Mouse (Mus musculus): ENCODE results near the gene Ets2. TPM values are rescaled to one million over a fixed set of nuclear protein-coding genes. Genes with fewer than 3 reads are reported as not detected.
A peak's percentile ranks its signal among the peaks of the same experiment; 100 is the strongest.

The Ets2 gene
- polyA plus RNA-seq, 1 experiment from 2014 or later: 20.9 TPM

DNA sequence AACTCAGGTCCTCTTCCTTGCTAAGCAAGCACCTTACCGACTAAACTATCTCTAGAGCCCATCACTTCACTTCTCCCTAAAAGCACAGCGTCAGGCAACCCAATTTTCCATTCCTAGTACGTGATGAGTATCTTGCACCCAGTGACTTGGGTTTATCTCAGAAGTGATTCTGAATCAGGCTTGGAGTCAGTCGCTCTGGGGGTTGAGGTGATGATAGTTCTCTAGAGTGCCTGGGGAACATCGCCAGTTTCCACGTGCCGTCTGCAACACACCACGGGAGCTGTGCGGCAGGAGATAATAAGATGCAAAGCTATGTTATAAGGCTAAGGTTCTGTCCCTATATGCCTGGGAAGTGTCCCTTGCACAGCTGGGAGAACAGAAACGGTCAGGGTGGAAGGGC is 35.6 kb upstream of the Ets2 start:
- Histone ChIP-seq H3K36me3 (ENCODE audit: control insufficient read depth, insufficient read depth) (no peaks in the 10 kb centered on the region), H3K27ac (ENCODE audit: low read length) (no peak overlapping the region), H3K4me1 (replicated peaks; ENCODE audit: control insufficient read depth, insufficient read depth, low read length) (peaks cover 15% of the 10 kb centered on the region), H3K27me3 (replicated peaks; ENCODE audit: control insufficient read depth, insufficient read depth, low read length) (no peaks in the 10 kb centered on the region), H3K9ac (replicated peaks; ENCODE audit: low read depth, low read length) (no peak overlapping the region), H3K4me2 (ENCODE audit: low read length) (no peak overlapping the region), H3K9me3 (ENCODE audit: control insufficient read depth, low read length) (no peaks in the 10 kb centered on the region), H3K4me3 (replicated peaks; ENCODE audit: low read length) (no peak overlapping the region)
- 90% methylated on average over 10 of the region's 10 CpGs for WGBS
- no peak for ATAC-seq

GRCm38 (mm10) chr16:95667395-95668150 is 34.3 kb upstream of the Ets2 start:
- 54% methylated on average over 11 of the region's 11 CpGs for WGBS
- ATAC-seq: no peak
- no peak overlapping the region for H3K4me2 ChIP-seq (ENCODE audit: low read length)
- H3K27me3 ChIP-seq (replicated peaks; ENCODE audit: control insufficient read depth, insufficient read depth, low read length): no peaks in the 10 kb centered on the region
- H3K4me1 ChIP-seq (replicated peaks; ENCODE audit: control insufficient read depth, insufficient read depth, low read length): peaks cover 15% of the 10 kb centered on the region
- H3K9ac ChIP-seq (replicated peaks; ENCODE audit: low read depth, low read length): no peak overlapping the region
- no peak overlapping the region for H3K4me3 ChIP-seq (replicated peaks; ENCODE audit: low read length)
- H3K9me3 ChIP-seq (ENCODE audit: control insufficient read depth, low read length): no peaks in the 10 kb centered on the region
- no peaks in the 10 kb centered on the region for H3K36me3 ChIP-seq (ENCODE audit: control insufficient read depth, insufficient read depth)
- no peak overlapping the region for H3K27ac ChIP-seq (ENCODE audit: low read length)

DNA sequence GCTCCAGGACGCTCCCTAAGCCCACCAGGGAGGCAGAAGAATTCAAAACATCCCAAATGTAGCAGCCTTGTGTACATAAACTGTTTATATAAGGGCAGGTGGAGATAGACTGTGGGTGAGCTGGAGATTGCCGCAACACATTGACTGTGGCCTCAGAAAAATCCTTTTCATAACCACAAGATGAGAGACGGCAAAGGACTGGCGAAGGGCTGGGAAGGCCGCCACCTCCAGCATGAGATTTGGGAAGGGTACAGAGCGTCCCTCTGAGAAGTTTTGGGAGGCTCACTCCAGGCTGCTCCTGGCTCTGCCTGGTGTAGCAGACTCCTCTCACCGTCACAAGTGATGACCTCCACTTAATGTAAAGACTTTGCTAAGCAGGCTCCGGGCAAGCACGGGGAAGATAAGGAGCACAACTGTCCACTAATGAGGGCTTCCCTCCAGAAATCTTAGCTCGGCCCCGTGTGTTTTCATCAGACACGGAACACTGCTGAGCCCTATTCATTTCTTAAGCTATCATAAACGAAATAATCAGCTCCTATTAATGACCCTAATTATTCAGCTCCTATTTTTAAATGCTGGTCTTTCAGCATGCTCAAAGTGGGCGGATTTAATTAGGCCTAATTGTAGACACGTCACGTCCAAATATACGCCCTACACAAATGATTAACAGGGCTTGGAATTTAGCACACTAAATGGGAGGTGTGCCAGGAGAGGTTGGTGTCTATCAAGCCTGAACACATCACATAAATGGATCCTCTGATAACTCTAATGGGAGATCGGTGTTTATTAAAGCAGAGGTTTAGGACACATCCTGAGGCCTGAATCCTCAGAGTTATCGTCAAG is 33.5 kb upstream of the Ets2 start:
- WGBS: 14% methylated on average over 19 of the region's 19 CpGs
- Histone ChIP-seq H3K4me3 (replicated peaks; ENCODE audit: low read length) (no peak overlapping the region), H3K27me3 (replicated peaks; ENCODE audit: control insufficient read depth, insufficient read depth, low read length) (no peaks in the 10 kb centered on the region), H3K36me3 (ENCODE audit: control insufficient read depth, insufficient read depth) (no peaks in the 10 kb centered on the region), H3K27ac (ENCODE audit: low read length) (no peak overlapping the region), H3K9ac (replicated peaks; ENCODE audit: low read depth, low read length) (0 out of 2 replicates have a peak overlapping the region, but pooled peaks have one; percentile 9), H3K4me2 (ENCODE audit: low read length) (no peak overlapping the region), H3K9me3 (ENCODE audit: control insufficient read depth, low read length) (no peaks in the 10 kb centered on the region), H3K4me1 (replicated peaks; ENCODE audit: control insufficient read depth, insufficient read depth, low read length) (peaks cover 15% of the 10 kb centered on the region)
- peak; percentile 83 for ATAC-seq

DNA sequence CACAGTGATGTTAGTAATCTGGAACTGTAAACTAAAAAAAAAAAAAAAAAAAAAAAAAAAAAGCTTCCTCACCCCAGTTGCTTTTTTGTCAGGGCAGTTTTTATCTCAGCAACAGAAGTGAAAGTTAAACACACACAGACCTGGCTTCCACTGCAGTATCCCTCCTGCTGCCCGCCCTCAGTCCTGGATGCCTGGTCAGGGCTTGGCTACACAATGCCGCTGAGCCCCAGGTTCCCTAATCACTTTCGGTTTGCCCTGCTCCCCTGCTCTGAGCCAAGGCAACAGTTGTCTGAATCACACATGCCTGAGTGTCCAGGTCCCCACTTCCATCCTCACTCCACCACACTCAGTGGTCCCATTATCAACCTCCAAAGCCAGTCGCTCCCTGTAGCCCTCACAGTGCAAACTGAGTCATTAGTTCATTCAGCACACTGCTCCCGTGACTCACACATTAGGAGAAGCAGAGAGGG is 27.4 kb upstream of the Ets2 start:
- no peak overlapping the region for H3K27ac ChIP-seq (ENCODE audit: low read length)
- H3K36me3 ChIP-seq (ENCODE audit: control insufficient read depth, insufficient read depth): no peaks in the 10 kb centered on the region
- no peak overlapping the region for H3K9ac ChIP-seq (replicated peaks; ENCODE audit: low read depth, low read length)
- H3K9me3 ChIP-seq (ENCODE audit: control insufficient read depth, low read length): no peaks in the 10 kb centered on the region
- no peaks in the 10 kb centered on the region for H3K4me1 ChIP-seq (replicated peaks; ENCODE audit: control insufficient read depth, insufficient read depth, low read length)
- H3K27me3 ChIP-seq (replicated peaks; ENCODE audit: control insufficient read depth, insufficient read depth, low read length): no peaks in the 10 kb centered on the region
- 29% methylated on average over 5 of the region's 5 CpGs for WGBS
- no peak for ATAC-seq
- H3K4me2 ChIP-seq (ENCODE audit: low read length): no peak overlapping the region
- H3K4me3 ChIP-seq (replicated peaks; ENCODE audit: low read length): no peak overlapping the region

DNA sequence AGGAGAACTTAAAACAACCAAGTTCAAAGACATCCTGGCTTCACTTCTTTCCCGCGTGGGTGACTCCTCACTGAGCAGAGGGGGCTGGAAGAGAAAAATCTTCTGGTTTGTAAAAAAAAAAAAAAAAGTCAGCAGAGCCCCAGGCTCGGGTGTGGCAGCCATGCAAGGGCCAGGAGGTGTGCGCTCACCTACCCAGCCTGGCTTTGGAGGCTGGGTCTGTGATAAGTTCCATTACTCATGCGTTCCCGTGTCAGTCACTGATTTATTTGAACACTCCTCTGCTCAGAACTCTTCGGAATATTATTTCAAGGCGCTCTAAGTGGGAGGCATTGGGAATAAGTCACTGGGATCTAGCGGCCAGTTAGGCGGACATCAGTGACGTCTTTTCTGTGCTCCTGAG is 26.7 kb upstream of the Ets2 start:
- Histone ChIP-seq H3K9ac (replicated peaks; ENCODE audit: low read depth, low read length) (no peak overlapping the region), H3K4me3 (replicated peaks; ENCODE audit: low read length) (no peak overlapping the region), H3K4me1 (replicated peaks; ENCODE audit: control insufficient read depth, insufficient read depth, low read length) (no peaks in the 10 kb centered on the region), H3K9me3 (ENCODE audit: control insufficient read depth, low read length) (no peaks in the 10 kb centered on the region), H3K36me3 (ENCODE audit: control insufficient read depth, insufficient read depth) (no peaks in the 10 kb centered on the region), H3K27me3 (replicated peaks; ENCODE audit: control insufficient read depth, insufficient read depth, low read length) (no peaks in the 10 kb centered on the region), H3K4me2 (ENCODE audit: low read length) (no peak overlapping the region), H3K27ac (ENCODE audit: low read length) (no peak overlapping the region)
- 83% methylated on average over 11 of the region's 11 CpGs for WGBS
- ATAC-seq: no peak

GRCm38 (mm10) chr16:95676668-95677067 is 25.2 kb upstream of the Ets2 start:
- H3K27me3 ChIP-seq (replicated peaks; ENCODE audit: control insufficient read depth, insufficient read depth, low read length): no peaks in the 10 kb centered on the region
- H3K9ac ChIP-seq (replicated peaks; ENCODE audit: low read depth, low read length): no peak overlapping the region
- H3K4me1 ChIP-seq (replicated peaks; ENCODE audit: control insufficient read depth, insufficient read depth, low read length): no peaks in the 10 kb centered on the region
- H3K36me3 ChIP-seq (ENCODE audit: control insufficient read depth, insufficient read depth): no peaks in the 10 kb centered on the region
- no peak overlapping the region for H3K27ac ChIP-seq (ENCODE audit: low read length)
- WGBS: 85% methylated on average over 3 of the region's 3 CpGs
- no peak overlapping the region for H3K4me3 ChIP-seq (replicated peaks; ENCODE audit: low read length)
- no peak overlapping the region for H3K4me2 ChIP-seq (ENCODE audit: low read length)
- no peak for ATAC-seq
- H3K9me3 ChIP-seq (ENCODE audit: control insufficient read depth, low read length): no peaks in the 10 kb centered on the region

GRCm38 (mm10) chr16:95682431-95682892 is 19.4 kb upstream of the Ets2 start:
- no peak overlapping the region for H3K9ac ChIP-seq (replicated peaks; ENCODE audit: low read depth, low read length)
- no peaks in the 10 kb centered on the region for H3K27me3 ChIP-seq (replicated peaks; ENCODE audit: control insufficient read depth, insufficient read depth, low read length)
- 88% methylated on average over 6 of the region's 6 CpGs for WGBS
- ATAC-seq: no peak
- no peaks in the 10 kb centered on the region for H3K4me1 ChIP-seq (replicated peaks; ENCODE audit: control insufficient read depth, insufficient read depth, low read length)
- no peaks in the 10 kb centered on the region for H3K36me3 ChIP-seq (ENCODE audit: control insufficient read depth, insufficient read depth)
- no peaks in the 10 kb centered on the region for H3K9me3 ChIP-seq (ENCODE audit: control insufficient read depth, low read length)
- no peak overlapping the region for H3K4me2 ChIP-seq (ENCODE audit: low read length)
- H3K4me3 ChIP-seq (replicated peaks; ENCODE audit: low read length): no peak overlapping the region
- no peak overlapping the region for H3K27ac ChIP-seq (ENCODE audit: low read length)

- Histone ChIP-seq H3K27me3 (replicated peaks; ENCODE audit: control insufficient read depth, insufficient read depth, low read length) (no peaks in the 10 kb centered on the region), H3K4me2 (ENCODE audit: low read length) (no peak overlapping the region), H3K36me3 (ENCODE audit: control insufficient read depth, insufficient read depth) (no peaks in the 10 kb centered on the region), H3K4me1 (replicated peaks; ENCODE audit: control insufficient read depth, insufficient read depth, low read length) (no peaks in the 10 kb centered on the region), H3K9me3 (ENCODE audit: control insufficient read depth, low read length) (no peaks in the 10 kb centered on the region), H3K9ac (replicated peaks; ENCODE audit: low read depth, low read length) (no peak overlapping the region), H3K4me3 (replicated peaks; ENCODE audit: low read length) (no peak overlapping the region), H3K27ac (ENCODE audit: low read length) (no peak overlapping the region)
- ATAC-seq: no peak
- 67% methylated on average over 2 of the region's 2 CpGs for WGBS
These were observed 16.1 kb upstream of the Ets2 start for GRCm38 (mm10) chr16:95685807-95686206.

DNA sequence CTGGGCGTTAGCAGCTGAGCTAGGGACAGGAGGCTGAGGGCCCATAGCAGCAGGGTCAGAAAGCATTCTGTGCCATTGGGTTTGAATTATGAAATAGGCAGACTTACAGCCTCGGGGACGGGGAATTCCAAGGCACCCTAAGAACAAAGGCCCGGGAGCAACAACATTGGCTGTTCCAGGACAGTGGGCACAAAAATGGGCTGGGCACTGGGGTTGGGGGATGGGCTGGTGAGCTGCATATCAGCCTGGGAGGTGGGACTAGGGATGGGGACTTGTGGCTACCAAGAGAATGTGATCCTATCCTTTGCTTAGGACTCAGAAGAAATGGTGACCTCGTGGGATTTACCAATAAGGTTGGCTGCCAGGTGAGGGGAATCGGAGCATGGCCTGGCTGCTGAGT is 15.6 kb upstream of the Ets2 start:
- Histone ChIP-seq H3K4me3 (replicated peaks; ENCODE audit: low read length) (no peak overlapping the region), H3K4me1 (replicated peaks; ENCODE audit: control insufficient read depth, insufficient read depth, low read length) (no peaks in the 10 kb centered on the region), H3K4me2 (ENCODE audit: low read length) (no peak overlapping the region), H3K9me3 (ENCODE audit: control insufficient read depth, low read length) (no peaks in the 10 kb centered on the region), H3K36me3 (ENCODE audit: control insufficient read depth, insufficient read depth) (no peaks in the 10 kb centered on the region), H3K27ac (ENCODE audit: low read length) (no peak overlapping the region), H3K9ac (replicated peaks; ENCODE audit: low read depth, low read length) (no peak overlapping the region), H3K27me3 (replicated peaks; ENCODE audit: control insufficient read depth, insufficient read depth, low read length) (no peaks in the 10 kb centered on the region)
- 70% methylated on average over 6 of the region's 6 CpGs for WGBS
- ATAC-seq: no peak
